Mouse (Mus musculus): ENCODE data around the gene Drc7.

DNA sequence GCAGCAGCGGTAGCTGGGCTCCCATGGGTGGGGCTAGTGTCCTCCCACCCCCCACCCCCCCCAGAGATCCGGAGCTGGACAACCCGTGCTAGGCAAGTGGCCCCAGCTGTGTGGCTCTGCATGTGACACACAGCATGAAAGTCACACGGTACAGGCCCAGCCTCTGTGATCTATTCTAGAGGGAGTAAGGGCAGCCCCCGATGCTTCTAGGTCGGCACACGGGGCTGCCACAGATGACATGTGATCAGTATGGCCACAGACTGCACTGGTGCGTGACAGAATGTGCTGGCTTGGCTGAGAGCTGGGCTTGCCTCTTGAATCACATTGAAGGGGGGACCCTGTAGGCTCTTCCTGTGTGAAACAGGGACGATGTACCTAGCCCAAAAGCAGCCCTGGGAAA lies 72.8 kb downstream of the Drc7 start:
- no peak for TF ChIP-seq CTCF (IDR thresholded peaks at IDR 0.05; ENCODE audit: low read depth)
- TF ChIP-seq EP300 (IDR thresholded peaks at IDR 0.05; ENCODE audit: low read depth), result no peak
